Mouse (Mus musculus) lung, embryonic 15.5 days (tissue): ENCODE results near the gene Gltpd2. TPM values are rescaled to one million over a fixed set of nuclear protein-coding genes. Genes with fewer than 3 reads are reported as not detected.
A peak's percentile ranks its signal among the peaks of the same experiment; 100 is the strongest.
"Not testable (repeated sequence)": the region's sequence is repeated elsewhere in the genome, so short reads cannot be mapped to it uniquely, and the experiment has no call there.

Experiments used
- ATAC-seq: fragments of 200-750 bp; cut with Nextera tagmentation; 2 replicates; pipeline ENCODE4 v1.8.0; 2017; ENCODE audit warnings: moderate number of reproducible peaks, borderline replicate concordance; ENCODE audit not compliant: low FRiP score, low TSS enrichment; ENCODE audit errors: extremely low read depth
- H3K27ac ChIP-seq: fragments of 300-500 bp; sonication (generic); 2 replicates; pipeline ENCODE4 v1.5.1; 2015; ENCODE audit warnings: moderate library complexity, mild to moderate bottlenecking, inconsistent platforms
- H3K27me3 ChIP-seq: fragments of 300-500 bp; sonication (generic); 2 replicates; pipeline ENCODE4 v1.6.1; 2015; ENCODE audit warnings: inconsistent platforms
- H3K36me3 ChIP-seq: fragments of 300-500 bp; sonication (generic); 2 replicates; pipeline ENCODE4 v1.6.1; 2015; ENCODE audit warnings: inconsistent platforms
- H3K4me1 ChIP-seq: fragments of 300-500 bp; sonication (generic); 2 replicates; pipeline ENCODE4 v1.6.1; 2015; ENCODE audit warnings: inconsistent platforms
- H3K4me2 ChIP-seq: fragments of 300-500 bp; sonication (generic); 2 replicates; pipeline ENCODE4 v1.6.1; 2015; ENCODE audit warnings: inconsistent platforms, mild to moderate bottlenecking, moderate library complexity
- H3K4me3 ChIP-seq: fragments of 300-500 bp; sonication (generic); 2 replicates; pipeline ENCODE4 v1.5.1; 2015; ENCODE audit warnings: mild to moderate bottlenecking, inconsistent platforms
- H3K9ac ChIP-seq: fragments of 300-500 bp; sonication (generic); 2 replicates; pipeline ENCODE4 v1.6.1; 2015; ENCODE audit warnings: inconsistent platforms
- H3K9me3 ChIP-seq: fragments of 300-500 bp; sonication (generic); 2 replicates; pipeline ENCODE4 v1.6.1; 2016; ENCODE audit warnings: inconsistent platforms
- whole genome bisulfite sequencing: fragments of 180-500 bp; shearing (Covaris S2); methylation state at CpG from one replicate; pipeline ENCODE4 v1.1.7; 2015; 5-methylcytosine and 5-hydroxymethylcytosine counted together
- polyA plus RNA-seq: library from polyadenylated mRNA; unstranded; fragments of >200 nt; fragmentation: Nextera tagmentation; extraction: Ambion mirVana; gene quantifications from 2 replicates; pipeline ENCODE4 v1.2.1, GENCODE M21; 2015

The Gltpd2 gene
- 0.62 and 0.86 TPM in 2 replicates for polyA plus RNA-seq

DNA sequence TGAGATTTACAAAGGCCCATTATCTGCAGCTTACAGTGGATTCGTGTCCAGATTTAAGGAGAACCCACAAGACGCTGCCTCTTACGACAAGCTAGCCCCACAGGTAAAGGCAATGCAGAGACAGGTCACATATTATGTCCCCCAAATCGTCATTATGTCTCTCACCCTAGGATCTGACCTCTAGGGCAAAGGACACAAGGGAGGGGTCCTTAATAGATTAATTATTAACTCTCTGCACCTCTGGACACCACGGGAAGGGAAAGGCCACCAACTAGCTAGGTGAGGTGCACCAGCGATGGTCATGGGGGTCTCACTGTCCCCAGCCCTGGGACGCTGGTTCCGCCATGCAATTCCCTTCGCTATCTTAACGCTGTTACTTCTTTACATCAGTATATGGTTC is at the start of gene Gltpd2:
Gltpd2 (plus strand) TSS at position 274 of the 400 bp plus-strand sequence.
- Histone ChIP-seq H3K4me3 (peak within 1 kb of the TSS; percentile 45), H3K4me1 (peaks cover 9% of the 10 kb centered on the region; the same call in 1 of the 2 replicates), H3K4me2 (peak within 1 kb of the TSS; percentile 76), H3K36me3 (no peaks in the 10 kb centered on the region), H3K27me3 (0 out of 2 replicates have a peak, but pooled peaks cover 3% of the 10 kb centered on the region), H3K27ac (peak within 1 kb of the TSS; percentile 84), H3K9me3 (no peaks in the 10 kb centered on the region), H3K9ac (peak within 1 kb of the TSS; percentile 65)
- 79% methylated on average over 10 of the region's 10 CpGs for WGBS
- no peak for ATAC-seq

DNA sequence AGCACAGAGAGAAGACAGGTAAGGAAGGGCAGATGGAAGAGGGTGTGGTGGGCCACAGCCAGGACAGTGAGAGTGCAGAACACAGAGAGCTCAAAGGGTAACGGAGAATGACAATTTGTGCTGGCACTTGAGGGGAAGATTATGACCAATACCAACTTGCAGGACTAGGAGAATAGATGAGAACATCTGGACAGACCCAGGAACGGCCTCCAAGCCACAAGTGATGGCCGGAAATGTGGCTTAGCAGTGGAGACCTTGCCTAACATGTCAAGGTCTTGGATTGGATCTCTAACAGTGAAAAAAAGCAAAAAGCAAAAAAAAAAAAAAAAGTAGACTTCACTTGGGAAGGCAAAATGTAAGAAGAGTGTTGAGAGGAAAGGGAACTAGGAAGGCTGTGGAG is 49.2 kb upstream of the Gltpd2 start:
- Histone ChIP-seq H3K4me1 (peaks cover 36% of the 10 kb centered on the region), H3K4me2 (no peak overlapping the region), H3K9me3 (no peaks in the 10 kb centered on the region), H3K36me3 (no peaks in the 10 kb centered on the region), H3K9ac (no peak overlapping the region), H3K27ac (no peak overlapping the region), H3K27me3 (no peaks in the 10 kb centered on the region), H3K4me3 (no peak overlapping the region)
- no peak for ATAC-seq
- WGBS: 79% methylated on average over 3 of the region's 3 CpGs

DNA sequence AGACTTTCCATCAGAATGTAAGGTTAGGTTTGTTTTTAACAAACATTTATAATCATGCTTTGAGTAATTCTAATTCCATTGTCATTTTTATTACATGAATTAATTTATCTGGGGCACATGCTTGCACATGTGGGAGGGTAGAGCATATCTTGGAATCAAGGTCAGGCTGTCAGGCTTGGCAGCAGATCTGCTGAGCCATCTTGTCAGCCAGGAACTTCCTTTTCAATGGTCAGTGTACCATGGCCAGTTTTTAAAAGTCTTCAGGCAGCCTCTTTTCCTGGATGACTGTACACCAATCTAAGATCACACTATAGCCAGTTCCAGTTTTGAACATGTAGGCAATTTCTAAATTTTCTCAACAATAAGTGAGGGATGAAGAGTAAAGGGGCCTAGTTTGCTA is 46.3 kb upstream of the Gltpd2 start:
- Histone ChIP-seq H3K9me3 (no peaks in the 10 kb centered on the region), H3K27ac (no peak overlapping the region), H3K27me3 (no peaks in the 10 kb centered on the region), H3K4me2 (no peak overlapping the region), H3K4me3 (no peak overlapping the region), H3K36me3 (no peaks in the 10 kb centered on the region), H3K4me1 (peaks cover 17% of the 10 kb centered on the region), H3K9ac (no peak overlapping the region)
- no peak for ATAC-seq

DNA sequence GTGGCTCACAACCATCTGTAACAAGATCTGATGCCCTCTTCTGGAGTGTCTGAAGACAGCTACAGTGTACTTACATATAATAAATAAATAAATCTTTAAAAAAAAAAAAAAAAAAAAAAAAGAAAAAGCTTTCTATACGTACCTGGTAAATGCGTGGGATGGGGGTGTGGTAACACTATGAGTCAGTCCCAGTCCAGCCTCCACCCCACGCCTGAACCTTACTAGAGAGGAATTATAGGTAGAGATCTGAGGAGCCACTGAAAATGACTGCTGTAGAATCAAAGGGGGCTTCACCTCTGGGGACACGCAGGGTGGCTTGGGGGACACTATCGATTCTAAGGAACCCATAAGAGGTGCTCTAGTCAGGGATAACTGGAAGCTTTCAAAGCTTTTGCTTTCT is 45.7 kb upstream of the Gltpd2 start:
- peaks cover 16% of the 10 kb centered on the region for H3K4me1 ChIP-seq
- not testable (repeated sequence) for H3K27ac ChIP-seq, H3K4me2 ChIP-seq, ATAC-seq, H3K9me3 ChIP-seq, H3K4me3 ChIP-seq, H3K36me3 ChIP-seq, H3K27me3 ChIP-seq, H3K9ac ChIP-seq
- 84% methylated on average over 5 of the region's 5 CpGs for WGBS

- no peak overlapping the region; the same call in 1 of the 2 replicates for H3K4me2 ChIP-seq
- H3K27ac ChIP-seq: no peak overlapping the region
- no peaks in the 10 kb centered on the region for H3K36me3 ChIP-seq
- no peaks in the 10 kb centered on the region for H3K9me3 ChIP-seq
- no peak overlapping the region for H3K4me3 ChIP-seq
- WGBS: 47% methylated on average over 12 of the region's 12 CpGs
- H3K9ac ChIP-seq: no peak overlapping the region
- no peaks in the 10 kb centered on the region for H3K27me3 ChIP-seq
- no peak for ATAC-seq
- H3K4me1 ChIP-seq: no peaks in the 10 kb centered on the region
Measured at GRCm38 (mm10) chr11:70474872-70475534, 44.0 kb upstream of the Gltpd2 start.

- Histone ChIP-seq H3K36me3 (no peaks in the 10 kb centered on the region), H3K27ac (no peak overlapping the region), H3K4me1 (no peaks in the 10 kb centered on the region), H3K9me3 (no peaks in the 10 kb centered on the region), H3K27me3 (no peaks in the 10 kb centered on the region), H3K4me2 (no peak overlapping the region), H3K4me3 (no peak overlapping the region), H3K9ac (no peak overlapping the region)
- WGBS: 28% methylated on average over 2 of the region's 2 CpGs
- peak; percentile 59 for ATAC-seq
Measured at GRCm38 (mm10) chr11:70485498-70485897, 33.5 kb upstream of the Gltpd2 start.

DNA sequence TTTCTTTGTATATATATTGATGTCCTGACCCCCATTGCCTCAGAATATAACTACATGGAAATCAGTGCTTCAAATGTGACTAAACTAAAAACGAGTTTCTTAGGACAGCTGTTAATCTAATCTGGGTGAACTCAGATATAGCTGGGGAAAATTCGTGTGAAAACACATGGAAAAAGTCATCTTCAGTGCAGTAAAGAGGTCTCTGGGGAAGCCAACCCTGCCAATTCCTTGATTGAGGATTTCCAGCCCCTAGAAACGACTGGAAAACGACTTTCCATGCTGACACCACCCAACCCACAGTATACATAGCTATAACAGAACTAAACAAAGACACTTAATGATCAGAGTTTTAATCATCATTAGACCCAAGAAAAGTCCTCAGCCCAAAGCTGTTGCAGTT is 31.2 kb upstream of the Gltpd2 start:
- Histone ChIP-seq H3K27ac (no peak overlapping the region), H3K4me1 (no peaks in the 10 kb centered on the region), H3K27me3 (no peaks in the 10 kb centered on the region), H3K9ac (no peak overlapping the region), H3K36me3 (no peaks in the 10 kb centered on the region), H3K4me2 (no peak overlapping the region), H3K9me3 (no peaks in the 10 kb centered on the region), H3K4me3 (no peak overlapping the region)
- no peak for ATAC-seq
- WGBS: 36% methylated on average over 4 of the region's 4 CpGs

- Histone ChIP-seq H3K36me3 (no peaks in the 10 kb centered on the region), H3K4me2 (no peak overlapping the region), H3K9me3 (no peaks in the 10 kb centered on the region), H3K27ac (no peak overlapping the region), H3K4me1 (no peaks in the 10 kb centered on the region), H3K27me3 (no peaks in the 10 kb centered on the region), H3K4me3 (no peak overlapping the region), H3K9ac (no peak overlapping the region)
- WGBS: 85% methylated on average over 3 of the region's 3 CpGs
- ATAC-seq: no peak
Measured at GRCm38 (mm10) chr11:70489138-70489537, 29.9 kb upstream of the Gltpd2 start.

DNA sequence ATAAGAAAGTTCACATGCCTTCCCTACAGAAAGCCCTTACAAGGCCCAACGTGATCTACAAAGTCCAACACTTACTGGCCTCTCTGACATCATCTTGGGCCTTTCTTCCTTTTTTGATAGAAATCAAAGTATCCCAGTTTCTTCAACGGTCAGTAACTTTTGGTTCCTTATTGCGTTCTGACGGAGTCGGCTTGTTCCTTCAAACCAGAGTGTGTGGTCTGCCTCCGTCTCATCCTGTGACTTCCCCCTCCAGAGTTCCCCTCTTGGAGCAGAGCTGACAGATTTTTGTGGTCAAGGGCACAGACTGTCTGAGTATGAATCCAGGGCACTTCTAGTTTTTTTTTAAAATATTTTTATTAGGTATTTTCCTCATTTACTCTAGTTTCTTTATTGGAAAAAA is 29.3 kb upstream of the Gltpd2 start:
- ATAC-seq: no peak

DNA sequence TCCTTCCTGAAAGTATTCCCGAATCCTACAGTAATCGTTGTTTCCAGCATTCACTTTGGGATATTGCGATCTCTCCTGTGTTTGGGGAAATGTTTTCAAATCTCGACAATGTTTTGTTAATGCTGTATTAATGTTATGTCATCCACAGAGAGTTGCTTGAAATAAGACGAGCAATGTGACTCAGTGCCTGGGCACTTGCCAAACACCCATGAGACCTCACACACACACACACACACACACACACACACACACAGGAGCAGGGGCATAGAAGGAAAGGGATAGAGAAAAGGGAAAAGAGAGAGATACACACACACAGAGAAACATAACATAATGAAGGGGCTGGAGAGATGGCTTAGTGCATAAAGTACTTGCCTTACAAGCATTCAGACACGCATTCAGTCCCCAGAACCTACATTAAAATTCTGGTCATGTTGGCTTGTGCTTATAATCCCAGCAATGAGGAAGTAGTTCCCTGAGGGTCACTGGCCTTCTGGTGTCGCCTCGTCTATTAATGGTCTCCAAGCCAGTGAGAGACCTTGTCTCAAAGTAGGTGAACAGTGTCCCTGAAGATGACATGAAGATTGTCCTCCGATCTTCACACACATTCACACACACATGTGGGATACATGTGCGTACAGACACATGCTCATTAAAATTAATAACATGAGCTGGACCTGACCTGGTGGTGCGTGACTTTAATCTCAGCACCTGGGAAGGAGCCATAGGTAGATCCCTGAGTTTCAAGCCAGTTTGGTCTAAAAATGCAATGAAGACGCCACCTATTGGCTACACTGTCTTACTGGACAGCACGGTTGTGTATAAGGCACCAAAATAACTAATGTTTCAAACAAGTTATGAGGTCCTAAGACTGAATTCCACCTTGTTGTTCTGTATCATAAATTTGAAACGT is 19.2 kb upstream of the Gltpd2 start:
- ATAC-seq: no peak
- 59% methylated on average over 14 of the region's 14 CpGs for WGBS
- Histone ChIP-seq H3K4me3 (no peak overlapping the region), H3K4me1 (no peaks in the 10 kb centered on the region), H3K36me3 (no peaks in the 10 kb centered on the region), H3K4me2 (no peak overlapping the region), H3K27me3 (no peaks in the 10 kb centered on the region), H3K9me3 (no peaks in the 10 kb centered on the region), H3K27ac (no peak overlapping the region), H3K9ac (no peak overlapping the region)

More for the DNA sequence above, 29.3 kb upstream of the Gltpd2 start:
- H3K4me2 ChIP-seq: no peak overlapping the region
- H3K4me3 ChIP-seq: no peak overlapping the region
- H3K9me3 ChIP-seq: no peaks in the 10 kb centered on the region
- no peaks in the 10 kb centered on the region for H3K27me3 ChIP-seq
- no peak overlapping the region for H3K9ac ChIP-seq
- 77% methylated on average over 6 of the region's 6 CpGs for WGBS
- H3K4me1 ChIP-seq: no peaks in the 10 kb centered on the region
- no peaks in the 10 kb centered on the region for H3K36me3 ChIP-seq
- H3K27ac ChIP-seq: no peak overlapping the region

DNA sequence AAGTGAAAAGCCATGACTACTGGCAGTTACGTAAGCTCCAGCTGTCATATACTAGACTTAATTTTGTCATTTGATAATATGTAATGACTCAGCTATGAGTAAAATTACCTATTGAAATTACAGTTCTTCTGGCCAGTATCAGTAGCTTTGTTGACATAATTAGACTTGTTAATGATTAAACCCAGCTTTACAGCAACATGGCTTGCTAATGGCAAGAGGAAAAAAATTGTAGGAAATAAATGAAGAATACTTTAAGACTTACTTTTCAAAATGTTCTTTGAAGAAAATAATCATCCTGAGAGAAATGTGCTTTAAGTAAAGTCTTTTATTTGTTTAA is 18.6 kb upstream of the Gltpd2 start:
- H3K4me2 ChIP-seq: no peak overlapping the region
- H3K9ac ChIP-seq: no peak overlapping the region
- H3K4me1 ChIP-seq: no peaks in the 10 kb centered on the region
- no peaks in the 10 kb centered on the region; the same call in 1 of the 2 replicates for H3K27me3 ChIP-seq
- no peak overlapping the region for H3K27ac ChIP-seq
- WGBS: 71% methylated on average over 1 of the region's 1 CpGs
- no peak for ATAC-seq
- H3K9me3 ChIP-seq: no peaks in the 10 kb centered on the region
- no peaks in the 10 kb centered on the region for H3K36me3 ChIP-seq
- no peak overlapping the region for H3K4me3 ChIP-seq

DNA sequence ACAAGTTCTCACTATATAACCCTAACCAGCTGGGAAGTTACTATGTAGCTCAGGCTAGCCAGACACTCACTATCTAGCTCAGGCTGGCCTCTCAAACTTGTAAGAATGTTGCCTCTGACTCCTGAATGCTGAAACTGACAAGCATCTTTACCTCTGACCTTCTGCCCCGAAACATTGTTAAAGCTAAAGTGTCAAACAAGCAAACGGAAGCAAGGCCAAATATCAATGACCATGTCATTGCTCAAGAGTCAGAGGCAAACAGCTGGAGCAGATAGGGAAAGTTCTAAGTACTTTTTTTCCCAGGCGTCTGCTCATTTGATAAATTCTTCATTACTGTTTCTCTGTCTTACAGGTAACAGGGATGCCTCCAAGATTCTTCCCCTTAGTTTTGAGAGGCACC is 17.0 kb upstream of the Gltpd2 start:
- H3K27ac ChIP-seq: no peak overlapping the region
- H3K4me2 ChIP-seq: no peak overlapping the region
- no peaks in the 10 kb centered on the region for H3K4me1 ChIP-seq
- no peak overlapping the region for H3K4me3 ChIP-seq
- no peak for ATAC-seq
- no peaks in the 10 kb centered on the region for H3K36me3 ChIP-seq
- no peaks in the 10 kb centered on the region for H3K9me3 ChIP-seq
- 46% methylated on average over 3 of the region's 3 CpGs for WGBS
- H3K9ac ChIP-seq: no peak overlapping the region
- H3K27me3 ChIP-seq: no peaks in the 10 kb centered on the region; the same call in 1 of the 2 replicates
